Mouse (Mus musculus): ENCODE data around the gene Ddn. TPM values are rescaled to one million over a fixed set of nuclear protein-coding genes. Genes with fewer than 3 reads are reported as not detected.

Ddn gene
- polyA plus RNA-seq, 1 experiment from 2014 or later: not detected

DNA sequence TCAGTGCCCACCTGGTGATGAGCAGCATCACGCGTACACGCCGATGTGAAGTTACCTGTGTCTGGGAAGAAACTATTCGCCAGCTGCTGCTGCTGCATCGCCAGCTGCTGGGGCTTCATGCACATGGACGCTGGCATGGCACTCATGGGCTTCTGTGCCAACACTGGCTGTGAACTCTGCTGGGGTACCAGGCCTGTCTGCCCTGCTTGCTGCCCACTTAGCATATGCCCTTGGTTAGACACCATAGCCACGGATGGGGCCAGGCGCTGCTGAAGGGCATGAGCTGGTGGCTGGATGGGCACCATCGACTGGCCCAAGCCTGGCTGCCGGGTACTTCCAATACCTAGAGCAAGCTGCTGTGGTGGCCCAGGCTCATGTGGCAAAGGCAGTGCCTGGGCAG lies 39.9 kb upstream of the Ddn start:
- Histone ChIP-seq H3K4me2 (ENCODE audit: low read length) (no peak overlapping the region), H3K9ac (ENCODE audit: low read length) (no peak overlapping the region), H3K27me3 (replicated peaks; ENCODE audit: control insufficient read depth, insufficient read depth, low read length) (no peaks in the 10 kb centered on the region), H3K4me1 (replicated peaks; ENCODE audit: control insufficient read depth, insufficient read depth, low read length) (no peaks in the 10 kb centered on the region), H3K4me3 (ENCODE audit: low read depth, low read length) (no peak overlapping the region), H3K27ac (ENCODE audit: low read depth) (no peak overlapping the region), H3K36me3 (ENCODE audit: control insufficient read depth, insufficient read depth, low read length) (peaks cover 100% of the 10 kb centered on the region), H3K9me3 (ENCODE audit: control insufficient read depth, low read length) (no peaks in the 10 kb centered on the region)
- 97% methylated on average over 11 of the region's 11 CpGs for WGBS
- ATAC-seq (replicated peaks; ENCODE audit: low FRiP score, low TSS enrichment, low read depth): no peak
- no peak for DNase-seq (ENCODE audit: low spot score)

DNA sequence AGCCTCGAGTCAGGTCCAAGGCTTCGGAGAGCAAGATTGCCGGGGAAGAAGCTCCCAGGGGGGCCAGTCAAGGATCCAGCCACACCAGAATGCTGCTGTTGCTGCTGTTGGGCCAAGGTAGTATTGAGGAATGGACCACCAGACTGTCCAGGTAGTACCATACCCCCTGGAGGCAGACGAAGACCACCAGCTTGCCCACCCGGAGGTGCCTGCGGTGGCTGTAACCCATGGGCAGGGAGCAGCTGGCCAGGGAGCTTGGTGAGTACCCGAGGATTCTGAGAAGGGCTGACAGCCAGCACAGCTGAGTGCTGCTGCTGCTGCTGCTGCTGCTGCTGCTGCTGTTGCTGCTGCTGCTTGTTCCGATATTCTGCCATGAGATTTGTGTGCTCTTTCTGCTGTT lies 36.9 kb upstream of the Ddn start:
- H3K4me1 ChIP-seq (replicated peaks; ENCODE audit: control insufficient read depth, insufficient read depth, low read length): no peaks in the 10 kb centered on the region
- H3K4me3 ChIP-seq (ENCODE audit: low read depth, low read length): no peak overlapping the region
- no peak overlapping the region for H3K9ac ChIP-seq (ENCODE audit: low read length)
- ATAC-seq (replicated peaks; ENCODE audit: low FRiP score, low TSS enrichment, low read depth) (no peak), DNase-seq (ENCODE audit: low spot score) (no peak)
- peaks cover 100% of the 10 kb centered on the region for H3K36me3 ChIP-seq (ENCODE audit: control insufficient read depth, insufficient read depth, low read length)
- H3K4me2 ChIP-seq (ENCODE audit: low read length): no peak overlapping the region
- H3K27me3 ChIP-seq (replicated peaks; ENCODE audit: control insufficient read depth, insufficient read depth, low read length): no peaks in the 10 kb centered on the region
- H3K27ac ChIP-seq (ENCODE audit: low read depth): no peak overlapping the region
- 89% methylated on average over 8 of the region's 8 CpGs for WGBS
- H3K9me3 ChIP-seq (ENCODE audit: control insufficient read depth, low read length): no peaks in the 10 kb centered on the region

DNA sequence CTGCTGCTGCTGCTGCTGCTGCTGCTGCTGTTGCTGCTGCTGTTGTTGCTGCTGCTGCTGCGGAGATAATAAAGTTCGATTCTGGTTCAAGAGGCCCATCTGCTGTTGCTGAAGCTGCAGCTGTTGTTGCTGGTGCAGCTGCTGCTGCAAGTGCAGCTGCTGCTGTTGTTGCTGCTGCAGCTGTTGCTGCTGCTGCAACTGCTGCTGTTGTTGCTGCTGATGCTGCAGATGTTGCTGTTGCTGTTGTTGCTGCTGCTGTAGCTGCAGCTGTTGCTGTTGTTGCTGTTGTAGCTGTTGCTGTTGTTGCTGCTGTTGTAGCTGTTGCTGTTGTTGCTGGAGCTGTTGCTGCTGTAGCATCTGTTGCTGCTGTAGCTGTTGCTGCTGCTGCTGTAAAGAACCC lies 35.9 kb upstream of the Ddn start:
- ATAC-seq (replicated peaks; ENCODE audit: low FRiP score, low TSS enrichment, low read depth) (no peak), DNase-seq (ENCODE audit: low spot score) (no peak)
- no peaks in the 10 kb centered on the region for H3K27me3 ChIP-seq (replicated peaks; ENCODE audit: control insufficient read depth, insufficient read depth, low read length)
- peaks cover 100% of the 10 kb centered on the region for H3K36me3 ChIP-seq (ENCODE audit: control insufficient read depth, insufficient read depth, low read length)
- H3K4me3 ChIP-seq (ENCODE audit: low read depth, low read length): no peak overlapping the region
- H3K9me3 ChIP-seq (ENCODE audit: control insufficient read depth, low read length): no peaks in the 10 kb centered on the region
- no peaks in the 10 kb centered on the region for H3K4me1 ChIP-seq (replicated peaks; ENCODE audit: control insufficient read depth, insufficient read depth, low read length)
- H3K27ac ChIP-seq (ENCODE audit: low read depth): no peak overlapping the region
- WGBS: 95% methylated on average over 2 of the region's 2 CpGs
- H3K4me2 ChIP-seq (ENCODE audit: low read length): no peak overlapping the region
- no peak overlapping the region for H3K9ac ChIP-seq (ENCODE audit: low read length)

DNA sequence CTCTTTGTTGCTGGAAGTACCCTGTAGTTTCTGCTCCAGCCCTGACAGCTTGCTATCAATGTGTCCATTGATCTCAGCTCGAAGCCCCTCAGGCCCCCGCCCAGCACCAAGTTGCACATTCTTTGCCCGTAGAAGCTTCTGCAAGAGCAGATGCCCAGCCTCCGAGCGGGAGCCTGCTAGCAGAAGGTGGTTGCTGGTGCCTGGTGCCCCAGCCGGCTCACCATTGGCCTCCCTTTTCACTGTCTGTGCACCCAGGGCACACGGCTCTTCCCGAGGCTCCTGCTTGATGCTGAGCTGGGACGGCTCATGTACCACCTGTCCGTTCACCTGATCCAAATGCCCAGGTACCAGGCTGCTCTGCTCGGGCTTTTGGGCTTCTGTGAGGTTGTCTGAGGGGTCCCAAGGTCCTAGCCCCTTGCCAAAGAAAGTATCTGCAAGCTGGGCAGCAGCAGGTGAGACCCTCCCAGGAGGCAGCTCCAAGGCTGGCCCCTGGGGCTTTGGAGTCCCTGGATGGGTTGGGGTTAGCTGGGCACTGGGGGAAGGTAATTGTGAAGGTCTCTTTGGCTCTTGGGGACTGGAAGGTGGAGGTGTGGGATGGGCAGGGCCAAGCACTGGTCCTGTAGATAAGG lies 34.4 kb upstream of the Ddn start:
- ATAC-seq (replicated peaks; ENCODE audit: low FRiP score, low TSS enrichment, low read depth): no peak
- H3K4me3 ChIP-seq (ENCODE audit: low read depth, low read length): no peak overlapping the region
- no peak for DNase-seq (ENCODE audit: low spot score)
- H3K4me1 ChIP-seq (replicated peaks; ENCODE audit: control insufficient read depth, insufficient read depth, low read length): no peaks in the 10 kb centered on the region
- H3K27me3 ChIP-seq (replicated peaks; ENCODE audit: control insufficient read depth, insufficient read depth, low read length): no peaks in the 10 kb centered on the region
- H3K4me2 ChIP-seq (ENCODE audit: low read length): no peak overlapping the region
- no peak overlapping the region for H3K27ac ChIP-seq (ENCODE audit: low read depth)
- peaks cover 100% of the 10 kb centered on the region for H3K36me3 ChIP-seq (ENCODE audit: control insufficient read depth, insufficient read depth, low read length)
- 94% methylated on average over 11 of the region's 11 CpGs for WGBS
- no peaks in the 10 kb centered on the region for H3K9me3 ChIP-seq (ENCODE audit: control insufficient read depth, low read length)
- no peak overlapping the region for H3K9ac ChIP-seq (ENCODE audit: low read length)

DNA sequence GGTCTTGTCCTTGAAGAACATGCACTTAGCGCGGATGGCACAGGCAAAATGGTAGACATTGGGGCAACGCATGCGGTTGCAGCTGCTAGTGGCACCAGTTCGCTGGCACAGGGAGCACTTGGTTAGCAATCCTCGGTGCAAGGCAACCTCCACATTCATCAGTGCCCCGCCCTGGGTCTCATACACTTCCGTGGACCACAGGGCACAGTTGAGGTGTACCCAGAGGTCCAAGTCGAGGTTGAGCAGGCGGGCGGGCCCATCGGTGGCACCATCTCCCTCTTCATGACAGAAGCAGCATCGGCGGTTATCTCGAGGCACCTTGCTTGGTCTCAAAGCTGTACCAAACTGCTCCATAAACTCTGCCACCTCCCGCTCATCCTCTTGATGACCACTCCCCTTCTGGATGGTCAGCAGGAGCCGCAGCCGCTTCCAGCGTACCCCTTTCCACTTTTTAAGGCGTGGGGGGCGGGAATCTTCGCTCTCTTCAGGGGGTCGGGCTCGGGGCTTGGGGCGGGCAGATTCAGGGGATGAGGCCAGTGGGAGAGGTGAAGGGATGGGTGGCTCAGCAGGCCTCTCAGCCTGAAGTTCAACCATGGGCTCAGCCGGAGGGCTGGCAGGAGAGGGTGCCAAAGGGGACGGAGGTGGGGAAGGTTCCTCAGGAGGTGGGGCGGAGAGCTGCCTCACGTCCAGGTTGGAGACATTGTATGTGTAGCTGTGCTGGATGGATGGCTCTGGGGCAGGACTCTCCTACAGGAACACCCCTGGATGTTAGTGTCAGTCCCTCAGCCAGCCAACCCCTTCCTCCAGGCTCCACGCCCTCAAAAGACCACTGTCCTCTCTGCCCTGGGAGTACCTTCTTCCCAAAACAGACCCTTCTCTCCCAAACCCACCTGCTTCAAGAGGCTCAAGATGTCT lies 30.6 kb upstream of the Ddn start:
- no peaks in the 10 kb centered on the region for H3K9me3 ChIP-seq (ENCODE audit: control insufficient read depth, low read length)
- no peak overlapping the region for H3K4me3 ChIP-seq (ENCODE audit: low read depth, low read length)
- peaks cover 100% of the 10 kb centered on the region for H3K36me3 ChIP-seq (ENCODE audit: control insufficient read depth, insufficient read depth, low read length)
- no peak overlapping the region for H3K27ac ChIP-seq (ENCODE audit: low read depth)
- H3K4me1 ChIP-seq (replicated peaks; ENCODE audit: control insufficient read depth, insufficient read depth, low read length): no peaks in the 10 kb centered on the region
- H3K27me3 ChIP-seq (replicated peaks; ENCODE audit: control insufficient read depth, insufficient read depth, low read length): no peaks in the 10 kb centered on the region
- no peak overlapping the region for H3K4me2 ChIP-seq (ENCODE audit: low read length)
- WGBS: 95% methylated on average over 30 of the region's 30 CpGs
- no peak for ATAC-seq (replicated peaks; ENCODE audit: low FRiP score, low TSS enrichment, low read depth)
- DNase-seq (ENCODE audit: low spot score): no peak
- no peak overlapping the region for H3K9ac ChIP-seq (ENCODE audit: low read length)

DNA sequence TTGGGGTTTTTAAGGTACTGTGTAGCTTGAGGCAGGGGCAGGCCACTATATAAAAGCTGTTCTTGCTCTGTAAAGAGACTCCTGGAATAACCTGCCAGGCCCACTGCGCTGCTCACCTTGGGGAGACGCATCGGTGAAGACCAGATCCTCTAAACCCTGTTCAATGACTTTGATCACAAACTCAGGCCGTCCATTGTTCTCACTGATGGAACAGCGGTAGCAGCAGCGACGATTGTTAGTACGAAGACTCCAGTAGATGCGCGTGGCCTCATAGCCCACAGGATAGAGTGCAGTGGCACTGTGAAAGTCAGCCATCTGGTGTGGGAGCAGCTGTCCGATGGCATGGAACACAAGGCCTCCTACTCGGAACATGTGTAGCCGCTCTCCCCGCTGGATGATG lies 29.9 kb upstream of the Ddn start:
- 92% methylated on average over 14 of the region's 14 CpGs for WGBS
- no peaks in the 10 kb centered on the region for H3K4me1 ChIP-seq (replicated peaks; ENCODE audit: control insufficient read depth, insufficient read depth, low read length)
- no peak overlapping the region for H3K4me3 ChIP-seq (ENCODE audit: low read depth, low read length)
- H3K27ac ChIP-seq (ENCODE audit: low read depth): no peak overlapping the region
- no peak overlapping the region for H3K9ac ChIP-seq (ENCODE audit: low read length)
- H3K9me3 ChIP-seq (ENCODE audit: control insufficient read depth, low read length): no peaks in the 10 kb centered on the region
- H3K27me3 ChIP-seq (replicated peaks; ENCODE audit: control insufficient read depth, insufficient read depth, low read length): no peaks in the 10 kb centered on the region
- no peak overlapping the region for H3K4me2 ChIP-seq (ENCODE audit: low read length)
- no peak for ATAC-seq (replicated peaks; ENCODE audit: low FRiP score, low TSS enrichment, low read depth)
- DNase-seq (ENCODE audit: low spot score): no peak
- H3K36me3 ChIP-seq (ENCODE audit: control insufficient read depth, insufficient read depth, low read length): peaks cover 100% of the 10 kb centered on the region

DNA sequence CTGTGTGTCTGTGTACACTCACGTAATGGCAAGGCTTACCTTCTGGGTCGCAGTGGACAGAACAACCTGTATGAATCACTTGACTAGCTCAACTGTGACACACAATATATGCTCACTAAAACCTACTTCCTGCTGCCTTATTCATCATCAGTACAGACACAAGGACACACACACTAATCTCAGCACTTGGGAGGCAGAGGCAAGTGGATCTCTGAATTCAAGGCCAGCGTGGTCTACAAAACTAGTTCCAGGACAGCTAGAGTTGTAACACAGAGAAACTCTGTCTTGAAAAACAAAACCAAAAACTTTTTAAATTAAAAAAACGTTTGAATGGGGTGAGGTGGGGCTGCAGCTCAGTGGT lies 28.4 kb upstream of the Ddn start:
- Histone ChIP-seq H3K4me3 (ENCODE audit: low read depth, low read length) (no peak overlapping the region), H3K4me1 (replicated peaks; ENCODE audit: control insufficient read depth, insufficient read depth, low read length) (no peaks in the 10 kb centered on the region), H3K27me3 (replicated peaks; ENCODE audit: control insufficient read depth, insufficient read depth, low read length) (no peaks in the 10 kb centered on the region), H3K36me3 (ENCODE audit: control insufficient read depth, insufficient read depth, low read length) (peaks cover 96% of the 10 kb centered on the region), H3K4me2 (ENCODE audit: low read length) (no peak overlapping the region), H3K9me3 (ENCODE audit: control insufficient read depth, low read length) (no peaks in the 10 kb centered on the region), H3K27ac (ENCODE audit: low read depth) (no peak overlapping the region), H3K9ac (ENCODE audit: low read length) (no peak overlapping the region)
- DNase-seq (ENCODE audit: low spot score) (no peak), ATAC-seq (replicated peaks; ENCODE audit: low FRiP score, low TSS enrichment, low read depth) (no peak)
- WGBS: 77% methylated on average over 4 of the region's 4 CpGs

DNA sequence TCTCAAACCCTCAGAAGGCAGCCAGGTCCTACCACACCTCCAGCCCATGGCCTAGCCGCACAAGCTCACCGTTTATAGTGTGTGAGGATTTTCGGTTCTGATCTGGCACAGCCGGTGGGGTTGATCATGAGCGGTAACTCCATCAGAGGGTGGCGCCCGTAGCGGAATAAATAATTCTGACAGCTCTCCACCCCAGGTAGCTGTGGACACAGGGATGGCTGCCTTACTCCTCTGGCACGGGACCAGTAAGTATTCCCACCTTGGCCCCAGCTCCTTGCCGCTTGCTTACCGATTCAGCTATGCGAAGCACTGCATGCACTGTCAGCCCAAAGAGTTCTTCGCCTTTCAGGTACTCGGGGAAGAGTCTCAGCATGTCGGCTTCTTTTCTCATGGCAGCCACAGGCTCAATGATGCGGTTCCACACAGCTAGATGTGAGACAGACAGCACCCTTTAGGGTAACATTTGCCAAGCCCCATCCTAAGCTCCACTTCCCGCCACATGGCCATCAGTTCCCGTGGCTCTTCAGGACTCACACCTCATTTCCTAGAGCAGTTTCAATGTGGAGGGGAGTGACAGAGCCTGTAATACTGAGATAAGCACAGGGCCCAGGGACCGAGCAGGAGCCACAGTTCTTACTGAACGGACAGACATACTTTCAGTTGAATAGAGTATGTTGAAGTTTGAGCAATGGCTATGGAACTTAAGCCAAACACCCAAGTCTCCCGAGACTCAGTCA lies 27.9 kb upstream of the Ddn start:
- 93% methylated on average over 21 of the region's 21 CpGs for WGBS
- Histone ChIP-seq H3K27ac (ENCODE audit: low read depth) (no peak overlapping the region), H3K4me3 (ENCODE audit: low read depth, low read length) (no peak overlapping the region), H3K9ac (ENCODE audit: low read length) (no peak overlapping the region), H3K36me3 (ENCODE audit: control insufficient read depth, insufficient read depth, low read length) (peaks cover 90% of the 10 kb centered on the region), H3K4me2 (ENCODE audit: low read length) (no peak overlapping the region), H3K4me1 (replicated peaks; ENCODE audit: control insufficient read depth, insufficient read depth, low read length) (no peaks in the 10 kb centered on the region; the same call in 1 of the 2 replicates), H3K9me3 (ENCODE audit: control insufficient read depth, low read length) (no peaks in the 10 kb centered on the region), H3K27me3 (replicated peaks; ENCODE audit: control insufficient read depth, insufficient read depth, low read length) (no peaks in the 10 kb centered on the region)
- DNase-seq (ENCODE audit: low spot score) (no peak), ATAC-seq (replicated peaks; ENCODE audit: low FRiP score, low TSS enrichment, low read depth) (no peak)
